Mouse (Mus musculus) monocyte, adult 5-6 weeks (primary cell): ENCODE measurements around the gene Klhl18. TPM values are rescaled to one million over a fixed set of nuclear protein-coding genes. Genes with fewer than 3 reads are reported as not detected.
"Not testable (repeated sequence)": the region's sequence is repeated elsewhere in the genome, so short reads cannot be mapped to it uniquely, and the experiment has no call there.

Experiments used
- ATAC-seq: fragments of 153-309, 156-312 bp; replicated peaks from 2 replicates; pipeline ENCODE4 v1.8.0; 2017; ENCODE audit warnings: mild to moderate bottlenecking; ENCODE audit not compliant: low TSS enrichment, insufficient number of reproducible peaks, severe bottlenecking, poor library complexity, low FRiP score
- total RNA-seq: library from RNA; stranded (forward); fragments of 200-1000, 200-491, 200-594 nt; gene quantifications from 3 replicates; pipeline ENCODE4 v1.2.3, GENCODE M21; 2017

Klhl18 gene
- total RNA-seq, 1 experiment from 2014 or later, result 24.5 TPM

GRCm38 (mm10) chr9:110379361-110379760 is 97.1 kb downstream of the Klhl18 start:
- ATAC-seq, result no peak

GRCm38 (mm10) chr9:110377655-110378054 is 98.8 kb downstream of the Klhl18 start:
- ATAC-seq, result not testable (repeated sequence)

Other genes starting within 250 kb of the Klhl18 start
- gene Cspg5, start 232.9 kb downstream of the Klhl18 start, total RNA-seq, result 1.2 to 1.5 TPM in 2 of 3 replicates, not detected in the other
- gene Elp6, start 171.5 kb downstream of the Klhl18 start, total RNA-seq, result 1.7 to 7.1 TPM (median 6.1 TPM) in 3 replicates
- gene Scap, start 143.4 kb downstream of the Klhl18 start, total RNA-seq, result 9.0 to 22.1 TPM (median 12.4 TPM) in 3 replicates
- 5.8 to 10.3 TPM (median 7.0 TPM) in 3 replicates for gene Ptpn23, start 68.5 kb downstream of the Klhl18 start, total RNA-seq
- 1.2 TPM in 1 of 3 replicates, not detected in the others for gene Ngp, start 56.9 kb downstream of the Klhl18 start, total RNA-seq
- 1.8 to 5.4 TPM (median 4.0 TPM) in 3 replicates for gene Kif9, start 264 bp upstream of the Klhl18 start, total RNA-seq
- gene Setd2, start 55.9 kb upstream of the Klhl18 start, total RNA-seq, result 253 to 368 TPM (median 266 TPM) in 3 replicates
- 5.9 to 10.5 TPM (median 9.9 TPM) in 3 replicates for gene Nradd, start 147.8 kb upstream of the Klhl18 start, total RNA-seq
- 63.7 to 114 TPM (median 92.9 TPM) in 3 replicates for gene Nbeal2, start 177.5 kb upstream of the Klhl18 start, total RNA-seq
- 162 to 274 TPM (median 251 TPM) in 3 replicates for gene Ccdc12, start 179.8 kb upstream of the Klhl18 start, total RNA-seq